Mouse (Mus musculus) limb, embryonic 15.5 days (tissue): ENCODE results near the gene 5730596B20Rik. TPM values are rescaled to one million over a fixed set of nuclear protein-coding genes. Genes with fewer than 3 reads are reported as not detected.

Experiments used
- ATAC-seq: fragments of 200-750 bp; cut with Nextera tagmentation; 2 replicates; pipeline ENCODE4 v1.8.0; 2017; ENCODE audit warnings: low read depth, moderate TSS enrichment; ENCODE audit not compliant: insufficient number of reproducible peaks, low FRiP score, low TSS enrichment
- H3K27ac ChIP-seq: fragments of 300-500 bp; sonication (generic); 2 replicates; pipeline ENCODE4 v1.5.1; 2015; ENCODE audit warnings: moderate library complexity, mild to moderate bottlenecking, inconsistent platforms
- H3K27me3 ChIP-seq: fragments of 300-500 bp; sonication (generic); 2 replicates; pipeline ENCODE4 v1.6.1; 2015; ENCODE audit warnings: inconsistent platforms
- H3K36me3 ChIP-seq: fragments of 300-500 bp; sonication (generic); 2 replicates; pipeline ENCODE4 v1.6.1; 2015; ENCODE audit warnings: inconsistent platforms
- H3K4me1 ChIP-seq: fragments of 300-500 bp; sonication (generic); 2 replicates; pipeline ENCODE4 v1.6.1; 2015; ENCODE audit warnings: inconsistent platforms
- H3K4me2 ChIP-seq: fragments of 300-500 bp; sonication (generic); 2 replicates; pipeline ENCODE4 v1.6.1; 2015; ENCODE audit warnings: mild to moderate bottlenecking, inconsistent platforms
- H3K4me3 ChIP-seq: fragments of 300-500 bp; sonication (generic); 2 replicates; pipeline ENCODE4 v1.5.1; 2015; ENCODE audit warnings: mild to moderate bottlenecking, inconsistent platforms
- H3K9ac ChIP-seq: fragments of 300-500 bp; sonication (generic); 2 replicates; pipeline ENCODE4 v1.6.1; 2015; ENCODE audit warnings: inconsistent platforms
- H3K9me3 ChIP-seq: fragments of 300-500 bp; sonication (generic); 2 replicates; pipeline ENCODE4 v1.6.1; 2016; ENCODE audit warnings: inconsistent platforms
- WGBS: fragments of 180-500 bp; shearing (Covaris S2); methylation state at CpG from one replicate; pipeline ENCODE4 v1.1.7; 2015; 5-methylcytosine and 5-hydroxymethylcytosine counted together
- polyA plus RNA-seq: library from polyadenylated mRNA; unstranded; fragments of >200 nt; fragmentation: Nextera tagmentation; extraction: Ambion mirVana; gene quantifications from 2 replicates; pipeline ENCODE4 v1.2.1, GENCODE M21; 2015

5730596B20Rik gene
- polyA plus RNA-seq, 1 experiment from 2014 or later = 0.26 TPM

- Histone ChIP-seq H3K4me1 (peaks cover 34% of the 10 kb centered on the region), H3K4me2 (peak overlapping the region; percentile 99), H3K4me3 (peak overlapping the region; percentile 72), H3K9me3 (no peaks in the 10 kb centered on the region), H3K27me3 (peaks cover 86% of the 10 kb centered on the region), H3K9ac (no peak overlapping the region), H3K27ac (no peak overlapping the region), H3K36me3 (no peaks in the 10 kb centered on the region)
- 1% methylated on average over 32 of the region's 32 CpGs for WGBS
- ATAC-seq = peak; percentile 56
Observed at GRCm38 (mm10) chr6:52157466-52158275, 19.6 kb upstream of the 5730596B20Rik start.

- ATAC-seq = peak; percentile 62; the same call in 1 of the 2 replicates
- Histone ChIP-seq H3K27me3 (peaks cover 86% of the 10 kb centered on the region), H3K27ac (peak within 1 kb of the TSS; percentile 33), H3K9me3 (no peaks in the 10 kb centered on the region), H3K4me3 (peak within 1 kb of the TSS; percentile 72), H3K4me2 (peak within 1 kb of the TSS; percentile 99), H3K4me1 (peaks cover 34% of the 10 kb centered on the region), H3K36me3 (no peaks in the 10 kb centered on the region), H3K9ac (peak within 1 kb of the TSS; percentile 42)
- WGBS = under 1% methylated on average over 54 of the region's 55 CpGs
Observed at GRCm38 (mm10) chr6:52158276-52159051, 18.8 kb upstream of the 5730596B20Rik start, which contains the start of gene Hoxa1. Hoxa1 (minus strand) TSS chr6:52158317.

GRCm38 (mm10) chr6:52159164-52159761 is 18.0 kb upstream of the 5730596B20Rik start:
- no peaks in the 10 kb centered on the region for H3K9me3 ChIP-seq
- H3K4me2 ChIP-seq = peak overlapping the region; percentile 99
- ATAC-seq = no peak
- H3K27me3 ChIP-seq = peaks cover 86% of the 10 kb centered on the region
- no peak overlapping the region for H3K9ac ChIP-seq
- 17% methylated on average over 12 of the region's 12 CpGs for WGBS
- H3K4me3 ChIP-seq = peak overlapping the region; percentile 72
- no peaks in the 10 kb centered on the region for H3K36me3 ChIP-seq
- H3K27ac ChIP-seq = peak overlapping the region; percentile 33; the same call in 1 of the 2 replicates
- peaks cover 38% of the 10 kb centered on the region for H3K4me1 ChIP-seq

GRCm38 (mm10) chr6:52159979-52160378 is 17.3 kb upstream of the 5730596B20Rik start:
- 22% methylated on average over 9 of the region's 9 CpGs for WGBS
- Histone ChIP-seq H3K9ac (no peak overlapping the region), H3K4me1 (peaks cover 44% of the 10 kb centered on the region), H3K4me2 (peak overlapping the region; percentile 99), H3K36me3 (no peaks in the 10 kb centered on the region), H3K27me3 (peaks cover 84% of the 10 kb centered on the region), H3K9me3 (no peaks in the 10 kb centered on the region), H3K4me3 (0 out of 2 replicates have a peak overlapping the region, but pooled peaks have one; percentile 12), H3K27ac (no peak overlapping the region)
- no peak for ATAC-seq

- Histone ChIP-seq H3K9ac (no peak overlapping the region), H3K9me3 (no peaks in the 10 kb centered on the region), H3K4me2 (peak overlapping the region; percentile 99), H3K36me3 (no peaks in the 10 kb centered on the region), H3K4me1 (peaks cover 50% of the 10 kb centered on the region), H3K4me3 (peak overlapping the region; percentile 12), H3K27ac (0 out of 2 replicates have a peak overlapping the region, but pooled peaks have one; percentile 12), H3K27me3 (peaks cover 81% of the 10 kb centered on the region)
- WGBS = 8% methylated on average over 30 of the region's 30 CpGs
- no peak for ATAC-seq
Observed at GRCm38 (mm10) chr6:52160511-52161335, 16.6 kb upstream of the 5730596B20Rik start.

- Histone ChIP-seq H3K9ac (no peak overlapping the region), H3K4me3 (no peak overlapping the region), H3K27me3 (peaks cover 81% of the 10 kb centered on the region), H3K27ac (no peak overlapping the region), H3K4me2 (peak overlapping the region; percentile 5; the same call in 1 of the 2 replicates), H3K4me1 (peaks cover 53% of the 10 kb centered on the region), H3K9me3 (no peaks in the 10 kb centered on the region), H3K36me3 (no peaks in the 10 kb centered on the region)
- 31% methylated on average over 8 of the region's 8 CpGs for WGBS
- no peak for ATAC-seq
Observed at GRCm38 (mm10) chr6:52161336-52162092, 15.8 kb upstream of the 5730596B20Rik start.

- ATAC-seq = no peak
- peaks cover 81% of the 10 kb centered on the region for H3K27me3 ChIP-seq
- no peak overlapping the region for H3K9ac ChIP-seq
- no peak overlapping the region for H3K27ac ChIP-seq
- H3K4me1 ChIP-seq = peaks cover 53% of the 10 kb centered on the region
- WGBS = 68% methylated on average over 1 of the region's 1 CpGs
- H3K36me3 ChIP-seq = no peaks in the 10 kb centered on the region
- no peaks in the 10 kb centered on the region for H3K9me3 ChIP-seq
- H3K4me3 ChIP-seq = no peak overlapping the region
- no peak overlapping the region for H3K4me2 ChIP-seq
Observed at GRCm38 (mm10) chr6:52162093-52162380, 15.3 kb upstream of the 5730596B20Rik start.

GRCm38 (mm10) chr6:52162611-52163365 is 14.5 kb upstream of the 5730596B20Rik start:
- Histone ChIP-seq H3K4me1 (peaks cover 49% of the 10 kb centered on the region), H3K4me2 (0 out of 2 replicates have a peak overlapping the region, but pooled peaks have one; percentile 7), H3K9me3 (no peaks in the 10 kb centered on the region), H3K36me3 (no peaks in the 10 kb centered on the region), H3K4me3 (peak overlapping the region; percentile 9; the same call in 1 of the 2 replicates), H3K27me3 (peaks cover 80% of the 10 kb centered on the region), H3K27ac (no peak overlapping the region), H3K9ac (no peak overlapping the region)
- WGBS = 63% methylated on average over 14 of the region's 14 CpGs
- ATAC-seq = no peak

- Histone ChIP-seq H3K27ac (no peak overlapping the region), H3K4me3 (peak overlapping the region; percentile 30; the same call in 1 of the 2 replicates), H3K9ac (no peak overlapping the region), H3K36me3 (no peaks in the 10 kb centered on the region), H3K4me2 (peak overlapping the region; percentile 40; the same call in 1 of the 2 replicates), H3K4me1 (peaks cover 44% of the 10 kb centered on the region), H3K27me3 (peaks cover 80% of the 10 kb centered on the region), H3K9me3 (no peaks in the 10 kb centered on the region)
- ATAC-seq = no peak
- 29% methylated on average over 17 of the region's 17 CpGs for WGBS
Observed at GRCm38 (mm10) chr6:52163366-52164031, 13.8 kb upstream of the 5730596B20Rik start.
